In genomic region chr6:102388590-102388989, GRCm38 (mm10) we compare ENCODE assay signal across 16 mouse cellular contexts.
"Had no signal": no experiment of that assay in that cellular context is flagged by ENCODE, and none has a peak within 500 bp of the region (broad histone marks: within the 10 kb centered on the region; RNA-seq: fewer than 3 reads in every experiment).

No protein-coding gene starts in this region.

- DNase-seq: retina, postnatal 1 day; right cerebral cortex, adult 18-20 months; right cerebral cortex, postnatal 14 days; right cerebral cortex, postnatal 25 days; right cerebral cortex, postnatal 4 days; spleen, adult 18-20 months; thymus, adult 18-20 months; thymus, adult 2 months; thymus, postnatal 14 days; thymus, postnatal 36 days; thymus, postnatal 4 days had no signal

- H3K36me3 ChIP-seq: neural tube, embryonic 12.5 days; neural tube, embryonic 13.5 days; neural tube, embryonic 15.5 days; stomach, embryonic 15.5 days had no signal

- H3K9ac ChIP-seq: neural tube, embryonic 12.5 days; neural tube, embryonic 13.5 days; neural tube, embryonic 15.5 days; stomach, embryonic 15.5 days had no signal

- H3K4me1 ChIP-seq: neural tube, embryonic 12.5 days; neural tube, embryonic 13.5 days; neural tube, embryonic 15.5 days; stomach, embryonic 15.5 days had no signal

- H3K9me3 ChIP-seq: neural tube, embryonic 12.5 days; neural tube, embryonic 13.5 days; neural tube, embryonic 15.5 days; stomach, embryonic 15.5 days had no signal

- H3K4me3 ChIP-seq: neural tube, embryonic 12.5 days; neural tube, embryonic 13.5 days; neural tube, embryonic 15.5 days; stomach, embryonic 15.5 days had no signal

- H3K4me2 ChIP-seq: neural tube, embryonic 12.5 days; neural tube, embryonic 13.5 days; neural tube, embryonic 15.5 days; stomach, embryonic 15.5 days had no signal

- H3K27me3 ChIP-seq: neural tube, embryonic 12.5 days; neural tube, embryonic 13.5 days; neural tube, embryonic 15.5 days; stomach, embryonic 15.5 days had no signal

- H3K27ac ChIP-seq: neural tube, embryonic 12.5 days; neural tube, embryonic 13.5 days; neural tube, embryonic 15.5 days; stomach, embryonic 15.5 days; stomach, postnatal 0 days had no signal
